Mouse (Mus musculus): Measurements from ENCODE around the gene Ugt1a7c.

GRCm38 (mm10) chr1:88234646-88235045, 139.8 kb downstream of the Ugt1a7c start:
- TF ChIP-seq CTCF (IDR thresholded peaks at IDR 0.05; ENCODE audit: insufficient read depth, low read length), result no peak
- no peak for TF ChIP-seq POLR2A (IDR thresholded peaks at IDR 0.05; ENCODE audit: borderline replicate concordance, extremely low read depth, low read depth, low read length)
